Mouse (Mus musculus): ENCODE measurements around the gene Rin3. TPM values are rescaled to one million over a fixed set of nuclear protein-coding genes. Genes with fewer than 3 reads are reported as not detected.

Gene Rin3
- polyA plus RNA-seq, 1 experiment, result 40.9 TPM

DNA sequence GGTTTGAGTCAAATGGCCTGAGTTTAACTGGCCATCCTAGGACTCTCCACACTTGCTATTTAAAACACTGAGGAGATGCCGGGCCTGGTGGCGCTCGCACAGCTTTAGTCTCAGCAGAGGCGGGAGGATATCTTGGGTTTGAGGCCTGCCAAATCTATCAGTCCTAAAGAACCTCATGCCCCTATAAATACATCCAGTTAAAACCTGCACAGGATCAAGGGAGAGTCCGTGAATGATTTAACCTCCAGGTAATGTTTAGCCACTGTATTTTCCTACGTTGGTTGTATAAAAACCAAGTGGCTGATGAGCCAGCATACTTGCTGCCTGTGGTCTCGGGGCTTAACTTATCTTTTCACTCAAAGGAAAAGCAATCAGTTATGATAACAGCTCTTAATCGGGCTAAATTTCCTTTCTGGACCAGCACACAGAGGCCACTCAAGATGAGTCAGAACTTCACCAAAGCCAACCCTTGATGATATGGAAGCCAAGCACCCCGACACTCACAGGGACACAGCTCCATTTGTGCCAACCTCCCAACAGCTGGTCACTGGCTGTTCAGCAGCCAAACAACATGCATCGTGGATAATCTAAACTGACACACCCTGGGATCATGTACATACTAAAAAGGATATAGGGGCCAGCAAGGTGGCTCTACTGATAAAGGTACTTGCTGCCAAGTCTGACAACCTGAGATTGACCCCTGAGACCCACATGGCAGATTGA lies 137.5 kb downstream of the Rin3 start:
- no peak for DNase-seq
- TF ChIP-seq CTCF (IDR thresholded peaks at IDR 0.05; ENCODE audit: insufficient read depth, low read length) (no peak), POLR2A (IDR thresholded peaks at IDR 0.05; ENCODE audit: borderline replicate concordance, extremely low read depth, low read depth, low read length) (no peak)
- WGBS, result 55% methylated on average over 10 of the region's 10 CpGs
- Histone ChIP-seq H3K4me3 (replicated peaks; ENCODE audit: extremely low read depth, low read depth, low read length) (no peak overlapping the region), H3K4me1 (ENCODE audit: control insufficient read depth, insufficient read depth, low read length) (peaks cover 16% of the 10 kb centered on the region)

- no peak overlapping the region for H3K4me3 ChIP-seq (replicated peaks; ENCODE audit: extremely low read depth, low read depth, low read length)
- H3K4me1 ChIP-seq (ENCODE audit: control insufficient read depth, insufficient read depth, low read length), result peaks cover 14% of the 10 kb centered on the region
- TF ChIP-seq POLR2A (IDR thresholded peaks at IDR 0.05; ENCODE audit: borderline replicate concordance, extremely low read depth, low read depth, low read length) (0 out of 2 replicates have a peak, but pooled peaks have one; percentile 6), CTCF (IDR thresholded peaks at IDR 0.05; ENCODE audit: insufficient read depth, low read length) (no peak)
- DNase-seq, result peak; percentile 70
- WGBS, result 53% methylated on average over 6 of the region's 6 CpGs
These were observed 139.2 kb downstream of the Rin3 start for GRCm38 (mm10) chr12:102422065-102422464.

DNA sequence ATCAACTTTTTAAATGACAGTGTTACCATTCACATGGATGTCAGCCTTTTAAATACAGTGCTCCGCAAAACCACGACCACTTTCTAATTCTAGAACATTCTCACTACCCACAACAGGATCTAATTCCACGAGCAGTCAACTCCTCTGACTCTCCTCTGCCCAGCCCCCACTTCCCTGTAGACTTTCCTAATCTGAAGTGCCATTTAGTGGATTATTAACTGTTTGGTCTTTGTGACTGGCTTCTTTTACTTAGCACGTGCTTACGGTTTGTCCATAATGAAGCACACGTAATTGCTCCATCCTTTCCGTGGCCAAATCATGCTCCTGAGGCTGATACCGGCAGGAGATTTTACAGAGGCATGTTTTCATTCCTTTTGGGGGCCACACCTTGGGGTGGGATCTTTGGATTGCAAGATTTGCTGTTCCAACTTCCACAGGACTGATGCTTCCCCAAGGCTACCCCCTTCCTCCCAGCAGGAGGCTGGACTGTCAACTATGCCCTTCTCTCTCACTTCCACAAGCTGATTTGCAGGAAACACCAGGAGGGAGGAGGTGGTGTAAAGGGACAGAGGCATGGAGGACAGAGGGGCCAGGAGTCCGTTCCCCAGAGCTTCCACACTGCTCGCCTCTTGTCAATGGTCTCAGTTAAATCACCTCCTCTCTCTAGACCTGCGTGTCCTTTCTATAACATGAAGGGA lies 139.9 kb downstream of the Rin3 start:
- no peak for TF ChIP-seq CTCF (IDR thresholded peaks at IDR 0.05; ENCODE audit: insufficient read depth, low read length)
- TF ChIP-seq POLR2A (IDR thresholded peaks at IDR 0.05; ENCODE audit: borderline replicate concordance, extremely low read depth, low read depth, low read length), result no peak
- H3K4me3 ChIP-seq (replicated peaks; ENCODE audit: extremely low read depth, low read depth, low read length), result no peak overlapping the region
- no peak for DNase-seq
- 75% methylated on average over 11 of the region's 11 CpGs for WGBS
- peaks cover 14% of the 10 kb centered on the region for H3K4me1 ChIP-seq (ENCODE audit: control insufficient read depth, insufficient read depth, low read length)

- WGBS, result 82% methylated on average over 8 of the region's 8 CpGs
- peaks cover 14% of the 10 kb centered on the region for H3K4me1 ChIP-seq (ENCODE audit: control insufficient read depth, insufficient read depth, low read length)
- TF ChIP-seq CTCF (IDR thresholded peaks at IDR 0.05; ENCODE audit: insufficient read depth, low read length) (no peak), POLR2A (IDR thresholded peaks at IDR 0.05; ENCODE audit: borderline replicate concordance, extremely low read depth, low read depth, low read length) (no peak)
- DNase-seq, result no peak
- no peak overlapping the region for H3K4me3 ChIP-seq (replicated peaks; ENCODE audit: extremely low read depth, low read depth, low read length)
These were observed 140.8 kb downstream of the Rin3 start for GRCm38 (mm10) chr12:102423625-102424024.

GRCm38 (mm10) chr12:102424456-102424855 lies 141.6 kb downstream of the Rin3 start:
- 43% methylated on average over 2 of the region's 2 CpGs for WGBS
- DNase-seq, result no peak
- no peak for TF ChIP-seq CTCF (IDR thresholded peaks at IDR 0.05; ENCODE audit: insufficient read depth, low read length)
- TF ChIP-seq POLR2A (IDR thresholded peaks at IDR 0.05; ENCODE audit: borderline replicate concordance, extremely low read depth, low read depth, low read length), result no peak
- Histone ChIP-seq H3K4me3 (replicated peaks; ENCODE audit: extremely low read depth, low read depth, low read length) (no peak overlapping the region), H3K4me1 (ENCODE audit: control insufficient read depth, insufficient read depth, low read length) (peaks cover 14% of the 10 kb centered on the region)

GRCm38 (mm10) chr12:102425048-102425578 lies 142.3 kb downstream of the Rin3 start:
- no peak for DNase-seq
- Histone ChIP-seq H3K4me1 (ENCODE audit: control insufficient read depth, insufficient read depth, low read length) (peaks cover 11% of the 10 kb centered on the region), H3K4me3 (replicated peaks; ENCODE audit: extremely low read depth, low read depth, low read length) (no peak overlapping the region)
- WGBS, result 50% methylated on average over 4 of the region's 4 CpGs
- TF ChIP-seq CTCF (IDR thresholded peaks at IDR 0.05; ENCODE audit: insufficient read depth, low read length) (no peak), POLR2A (IDR thresholded peaks at IDR 0.05; ENCODE audit: borderline replicate concordance, extremely low read depth, low read depth, low read length) (no peak)

GRCm38 (mm10) chr12:102426285-102426684 lies 143.4 kb downstream of the Rin3 start:
- H3K4me1 ChIP-seq (ENCODE audit: control insufficient read depth, insufficient read depth, low read length), result peaks cover 6% of the 10 kb centered on the region
- no peak for DNase-seq
- no peak overlapping the region for H3K4me3 ChIP-seq (replicated peaks; ENCODE audit: extremely low read depth, low read depth, low read length)
- WGBS, result 75% methylated on average over 7 of the region's 7 CpGs
- no peak for TF ChIP-seq POLR2A (IDR thresholded peaks at IDR 0.05; ENCODE audit: borderline replicate concordance, extremely low read depth, low read depth, low read length)
- no peak for TF ChIP-seq CTCF (IDR thresholded peaks at IDR 0.05; ENCODE audit: insufficient read depth, low read length)

GRCm38 (mm10) chr12:102429656-102430055 lies 146.8 kb downstream of the Rin3 start:
- Histone ChIP-seq H3K4me3 (replicated peaks; ENCODE audit: extremely low read depth, low read depth, low read length) (no peak overlapping the region), H3K4me1 (ENCODE audit: control insufficient read depth, insufficient read depth, low read length) (peaks cover 3% of the 10 kb centered on the region; the same call in 1 of the 2 replicates)
- TF ChIP-seq CTCF (IDR thresholded peaks at IDR 0.05; ENCODE audit: insufficient read depth, low read length), result no peak
- TF ChIP-seq POLR2A (IDR thresholded peaks at IDR 0.05; ENCODE audit: borderline replicate concordance, extremely low read depth, low read depth, low read length), result no peak
- DNase-seq, result no peak
- WGBS, result 90% methylated on average over 5 of the region's 5 CpGs

- no peak overlapping the region for H3K4me3 ChIP-seq (replicated peaks; ENCODE audit: extremely low read depth, low read depth, low read length)
- DNase-seq, result no peak
- WGBS, result 84% methylated on average over 4 of the region's 4 CpGs
- TF ChIP-seq POLR2A (IDR thresholded peaks at IDR 0.05; ENCODE audit: borderline replicate concordance, extremely low read depth, low read depth, low read length), result no peak
- TF ChIP-seq CTCF (IDR thresholded peaks at IDR 0.05; ENCODE audit: insufficient read depth, low read length), result no peak
- H3K4me1 ChIP-seq (ENCODE audit: control insufficient read depth, insufficient read depth, low read length), result no peaks in the 10 kb centered on the region; the same call in 1 of the 2 replicates
These were observed 147.4 kb downstream of the Rin3 start for GRCm38 (mm10) chr12:102430228-102430627.
